Mouse (Mus musculus) MN1 (cell line): ENCODE results near the gene Pten.
"Not testable (repeated sequence)": the region's sequence is repeated elsewhere in the genome, so short reads cannot be mapped to it uniquely, and the experiment has no call there.

Experiments
- DNase-seq: peaks from one replicate; pipeline ENCODE4 v3.0.0-alpha.2; 2016; ENCODE audit warnings: low spot score

The Pten gene

DNA sequence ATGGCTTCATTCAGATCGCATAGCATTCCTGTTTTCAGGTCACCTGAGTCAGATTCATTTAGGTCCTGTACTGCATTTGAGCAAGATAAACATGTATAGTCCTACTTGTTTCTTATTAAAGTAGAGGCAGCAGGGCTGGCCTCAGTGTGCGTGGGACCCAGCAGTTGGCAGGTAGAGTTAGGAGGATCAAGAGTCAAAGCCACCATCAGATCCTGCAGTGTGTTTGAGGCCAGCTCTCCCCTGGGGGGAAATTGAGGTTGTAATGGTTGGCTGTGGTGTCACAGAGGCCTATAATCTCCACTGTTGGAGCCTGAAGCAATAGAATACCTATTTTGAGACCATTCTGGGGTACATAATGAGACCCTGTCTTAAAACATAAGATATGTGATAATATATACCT, 50.3 kb downstream of the Pten start:
- no peak for DNase-seq

DNA sequence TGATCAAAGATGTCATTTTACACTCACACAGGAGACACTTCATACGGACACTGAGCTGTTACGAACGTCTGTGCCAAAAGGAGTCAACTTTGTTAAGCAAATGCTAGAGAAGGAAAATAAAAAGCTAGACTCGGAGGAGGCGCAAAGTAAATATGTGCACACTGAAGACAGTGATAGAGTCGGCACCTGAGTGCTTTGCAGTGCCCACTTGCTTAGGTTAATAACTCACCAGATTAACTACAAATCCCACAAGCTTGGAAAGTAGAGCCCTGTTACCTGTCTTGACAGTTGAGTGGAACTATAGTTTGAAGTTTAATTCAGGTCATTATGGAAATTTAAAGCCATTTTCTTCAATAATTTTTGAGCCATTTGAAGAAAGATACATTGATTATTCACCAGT, 51.4 kb downstream of the Pten start:
- DNase-seq, result no peak

DNA sequence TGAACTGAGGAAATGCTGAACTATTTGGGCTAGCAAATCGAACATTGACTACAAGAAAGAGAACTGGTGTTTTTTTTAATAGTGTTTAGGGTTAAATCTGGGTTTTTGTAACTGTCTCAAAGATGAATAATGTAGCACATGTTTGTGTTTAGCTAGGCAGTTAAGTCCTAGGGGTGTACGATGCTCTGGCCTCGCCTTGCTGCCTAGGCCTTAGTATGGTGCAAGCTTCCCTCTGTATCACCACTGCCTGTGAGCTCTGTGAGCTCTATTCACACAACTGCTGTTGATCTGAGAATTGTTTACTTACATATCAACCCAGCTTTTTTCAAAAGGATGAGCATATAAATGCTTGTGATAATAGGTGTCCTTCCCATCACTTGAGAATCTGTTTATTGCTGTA, 51.8 kb downstream of the Pten start:
- DNase-seq, result no peak

DNA sequence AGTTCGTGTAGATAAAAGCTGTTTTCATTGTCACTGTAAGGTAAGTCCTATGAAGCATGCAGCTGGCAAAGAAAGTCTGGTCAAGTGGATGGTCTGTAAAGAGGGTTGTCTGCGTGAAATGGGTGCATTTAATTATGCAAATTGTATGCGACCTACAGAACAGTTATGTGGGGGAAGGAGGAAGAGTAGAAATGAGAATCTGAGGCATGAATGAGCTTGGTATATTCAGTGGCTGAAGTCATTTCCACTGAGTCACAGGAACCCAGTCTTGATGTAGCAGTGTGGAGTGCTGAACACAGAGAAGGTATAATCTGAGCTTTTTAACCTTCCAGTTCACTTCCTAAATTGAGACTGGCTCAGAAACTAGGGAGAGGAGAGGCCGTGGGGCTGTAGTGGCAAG, 61.5 kb downstream of the Pten start:
- DNase-seq, result no peak

DNA sequence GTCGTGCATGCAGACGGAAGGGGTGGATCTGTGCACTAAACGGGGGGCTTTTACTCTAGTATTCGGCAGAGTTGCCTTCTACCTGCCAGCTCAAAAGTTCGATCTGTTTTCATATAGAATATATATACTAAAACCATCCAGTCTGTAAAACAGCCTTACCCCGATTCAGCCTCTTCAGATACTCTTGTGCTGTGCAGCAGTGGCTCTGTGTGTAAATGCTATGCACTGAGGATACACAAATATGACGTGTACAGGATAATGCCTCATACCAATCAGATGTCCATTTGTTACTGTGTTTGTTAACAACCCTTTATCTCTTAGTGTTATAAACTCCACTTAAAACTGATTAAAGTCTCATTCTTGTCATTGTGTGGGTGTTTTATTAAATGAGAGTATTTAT, 65.7 kb downstream of the Pten start:
- DNase-seq, result not testable (repeated sequence)

DNA sequence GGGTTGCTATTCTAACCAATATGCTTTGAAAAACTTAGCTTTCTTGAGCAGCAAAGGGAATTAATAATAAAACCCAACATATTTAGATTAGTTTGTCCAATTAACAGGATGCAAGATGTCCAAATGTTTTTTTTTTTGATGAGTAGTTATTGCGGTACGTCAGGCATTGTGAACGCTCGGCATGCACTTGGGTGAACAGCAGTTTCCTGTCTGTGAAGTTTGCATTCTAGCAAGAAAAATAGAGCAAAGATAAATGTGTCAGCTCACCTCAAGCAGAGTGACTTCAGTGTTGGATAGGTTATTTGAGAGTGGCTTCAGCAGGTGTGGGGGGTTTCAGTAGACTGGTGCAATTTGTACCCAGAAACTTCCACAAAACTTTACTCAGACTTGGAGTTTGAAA, 69.3 kb downstream of the Pten start:
- DNase-seq, result no peak

DNA sequence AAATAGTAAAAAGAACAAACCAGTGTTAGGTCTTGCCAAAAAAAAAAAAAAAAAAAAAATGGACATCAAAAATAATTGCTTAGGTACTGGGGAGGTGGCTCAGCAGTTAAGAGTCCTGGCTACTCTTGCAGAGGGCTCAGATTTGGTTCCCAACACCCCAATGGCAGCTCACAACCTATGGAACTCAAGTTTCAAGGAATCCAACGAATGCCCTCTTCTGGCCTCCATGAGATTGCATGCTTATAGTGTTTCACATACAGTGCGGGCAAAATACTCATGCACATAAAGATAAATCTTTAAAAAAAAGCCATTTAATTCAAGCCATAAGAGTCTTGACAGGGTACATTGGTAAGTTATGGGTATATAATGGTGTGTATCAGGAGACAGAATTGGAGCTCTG, 72.6 kb downstream of the Pten start:
- no peak for DNase-seq

DNA sequence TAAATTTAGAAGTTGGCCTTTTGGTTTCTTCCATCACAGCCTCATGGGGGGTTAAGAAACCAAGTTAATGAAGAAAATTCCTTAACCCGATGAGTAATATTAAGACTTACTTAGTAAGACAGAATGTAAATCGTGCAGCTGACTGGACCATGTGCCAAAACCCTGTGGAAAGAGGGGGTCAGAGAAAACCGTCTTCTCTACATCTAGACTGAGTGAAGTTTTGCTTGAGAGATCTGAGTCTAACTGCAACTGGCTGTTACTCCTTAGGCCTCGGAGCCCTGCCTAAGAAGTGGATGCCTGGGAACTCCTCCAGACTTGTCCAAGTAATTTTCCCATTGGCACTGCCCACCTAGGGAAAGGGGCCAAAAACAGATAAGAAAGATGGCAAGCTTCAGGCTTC, 74.0 kb downstream of the Pten start:
- DNase-seq, result no peak

DNA sequence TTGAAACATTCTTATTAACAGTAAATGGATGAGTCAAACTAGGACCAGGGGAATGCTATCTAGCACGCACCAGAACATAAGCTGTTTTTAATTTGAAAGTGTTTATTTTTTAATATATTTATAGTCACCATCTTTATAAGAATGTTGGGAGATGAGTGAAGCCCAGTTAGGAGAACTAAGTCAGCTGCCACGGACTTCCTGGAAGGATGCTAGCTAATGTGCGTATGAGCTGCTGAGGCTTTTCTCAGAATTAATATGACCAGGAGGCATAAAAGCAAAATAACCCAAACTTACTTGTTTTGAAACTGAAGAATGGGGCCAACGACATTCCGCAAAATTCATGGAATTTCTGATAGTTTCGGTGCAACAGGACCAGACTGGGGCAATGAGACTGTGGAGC, 83.2 kb downstream of the Pten start:
- no peak for DNase-seq

DNA sequence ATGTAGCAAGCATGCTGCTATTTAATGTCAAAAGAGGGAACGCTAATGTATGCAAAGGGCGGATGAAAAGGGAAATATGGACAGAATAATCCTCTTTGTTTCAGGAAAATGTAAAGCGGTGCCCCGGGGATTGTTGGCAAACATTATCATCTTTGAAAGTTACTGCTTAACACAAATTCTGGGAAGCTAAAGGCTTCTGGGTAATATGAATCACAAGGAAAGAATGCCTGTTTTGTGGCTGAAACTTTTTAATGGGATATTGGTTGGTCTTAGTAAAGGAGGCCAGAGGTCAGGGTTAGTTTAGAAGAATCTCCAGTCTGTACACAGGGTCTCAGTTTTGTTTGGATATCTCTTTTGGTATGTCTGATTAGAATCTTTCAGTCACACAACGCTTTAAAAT, 87.2 kb downstream of the Pten start:
- no peak for DNase-seq

DNA sequence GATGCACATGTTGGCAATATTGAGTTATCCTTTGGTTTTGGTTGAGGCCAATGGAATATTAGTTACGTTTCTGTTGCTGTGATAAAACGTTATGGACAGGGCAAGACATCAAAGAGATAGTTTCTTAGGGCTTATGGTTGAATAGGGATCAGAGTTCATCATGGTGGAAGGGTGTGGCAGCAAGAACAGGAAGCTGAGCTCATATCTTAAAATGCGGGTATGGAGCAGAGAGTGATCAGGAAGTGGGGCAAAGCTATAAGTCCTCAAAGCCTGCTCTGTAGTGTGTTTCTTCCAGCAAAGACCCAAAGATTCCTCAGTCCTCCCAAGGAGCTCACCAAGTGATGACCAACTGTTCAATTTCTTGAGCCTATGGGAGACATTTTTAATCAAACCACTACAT, 90.7 kb downstream of the Pten start:
- no peak for DNase-seq

DNA sequence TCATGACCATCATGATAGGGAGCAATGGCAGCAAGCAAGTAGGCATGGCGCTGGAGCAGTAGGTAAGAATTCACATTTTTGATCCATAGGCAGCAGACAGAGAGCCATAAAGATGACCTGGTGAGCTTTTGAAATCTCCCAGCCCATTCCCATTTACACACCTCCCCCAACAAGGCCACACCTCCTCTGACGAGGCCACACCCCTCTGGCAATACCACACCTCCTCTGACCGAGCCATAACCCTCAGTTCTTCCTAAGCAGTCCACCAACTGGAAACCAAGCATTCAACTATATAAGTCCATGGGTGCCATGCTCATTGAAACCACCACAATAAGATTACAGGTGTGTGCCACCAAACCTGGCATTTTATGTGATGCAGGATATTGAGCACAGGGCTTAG, 95.0 kb downstream of the Pten start:
- no peak for DNase-seq

DNA sequence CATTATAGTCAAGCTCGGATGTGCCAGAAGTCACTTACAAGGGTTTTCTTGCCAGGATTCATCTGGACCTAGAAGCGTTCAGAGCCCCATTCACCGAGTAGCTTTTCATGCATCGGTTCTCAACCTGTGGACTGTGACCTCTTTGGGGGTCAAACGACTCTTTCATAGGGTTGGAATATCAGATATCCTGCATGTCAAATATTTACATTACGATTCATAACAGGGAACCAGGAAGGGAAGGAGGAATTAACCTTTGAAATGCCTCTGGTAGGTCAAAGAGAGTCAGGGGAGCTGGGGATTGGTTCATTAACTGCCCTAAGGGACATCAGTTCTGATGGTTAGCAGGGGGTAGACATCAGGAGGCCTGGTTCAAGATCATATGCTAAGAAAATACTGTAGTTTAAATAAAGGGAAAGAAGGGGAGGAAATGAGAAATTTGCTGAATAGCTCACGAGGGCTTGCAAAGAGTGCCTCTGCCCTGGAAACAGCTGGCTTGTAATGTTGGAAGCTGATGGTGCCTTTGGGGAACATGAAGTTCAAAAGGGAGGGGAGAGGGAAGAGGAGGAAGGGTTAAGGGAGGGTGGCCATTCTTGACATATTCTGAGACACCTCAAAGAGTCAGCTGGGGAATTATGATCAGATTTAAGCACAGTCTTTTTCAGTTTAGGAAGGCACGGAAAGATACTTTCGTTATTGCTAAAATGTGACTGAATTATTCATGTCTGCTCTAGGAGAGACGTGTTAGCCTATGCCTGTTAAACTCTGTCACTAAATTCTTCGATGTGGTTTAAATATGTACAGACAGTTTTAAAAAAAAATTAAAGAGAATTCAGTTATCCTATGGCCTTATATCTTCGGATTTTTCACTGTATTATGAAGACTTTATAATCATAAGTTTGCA, 104.6 kb downstream of the Pten start:
- no peak for DNase-seq

DNA sequence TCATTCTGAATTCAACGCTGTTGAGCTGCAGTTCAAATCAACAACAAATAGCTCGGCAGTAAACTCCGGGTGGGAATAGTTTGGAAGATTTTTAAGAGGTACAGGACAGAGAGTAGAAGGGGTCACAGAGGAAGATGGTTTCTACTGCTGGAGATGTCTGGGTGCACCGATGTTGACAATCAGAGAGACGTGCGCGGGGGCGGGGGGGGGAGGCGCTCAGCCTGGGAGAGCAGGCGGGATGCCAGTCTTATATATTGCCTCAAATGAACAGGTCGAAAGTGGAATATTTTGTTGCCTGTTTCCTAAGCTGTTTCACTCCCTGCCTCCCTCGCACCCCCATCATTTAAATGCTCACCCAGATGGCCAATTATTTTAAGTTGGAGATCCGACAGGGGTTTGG, 109.5 kb downstream of the Pten start:
- no peak for DNase-seq

DNA sequence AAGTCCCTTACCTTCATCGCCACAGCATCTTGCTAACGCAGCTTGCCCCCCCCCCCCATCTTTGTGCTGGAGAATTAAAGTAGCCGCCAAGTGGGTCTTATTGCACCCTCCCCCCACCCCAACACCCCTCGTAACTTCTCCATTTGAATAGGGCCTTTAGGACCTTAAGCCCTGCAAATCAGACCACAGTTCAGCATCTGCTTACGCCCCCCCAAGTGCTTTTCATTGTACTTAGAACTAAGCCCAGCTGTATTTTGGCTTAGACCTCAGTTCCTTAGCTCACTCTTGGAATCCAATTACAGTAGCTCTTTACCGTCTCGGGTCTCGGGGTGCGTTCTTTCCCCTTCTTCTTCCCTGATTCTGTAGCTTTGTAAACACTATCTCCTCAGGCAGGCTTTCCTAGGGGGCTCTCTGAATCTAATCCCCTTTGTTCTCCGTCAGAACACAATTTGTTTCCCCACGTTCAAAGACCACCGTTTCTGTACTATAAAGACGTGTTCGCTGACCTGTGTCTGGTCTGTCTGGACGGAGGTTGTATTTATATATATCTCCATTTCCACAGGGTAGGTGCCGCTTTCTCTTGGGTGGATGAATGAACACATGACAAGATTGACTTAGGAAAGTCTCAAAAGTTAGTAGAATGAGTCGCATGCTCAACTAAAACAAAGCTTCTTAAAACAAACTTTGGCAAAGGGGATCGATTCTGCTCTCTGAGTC, 110.0 kb downstream of the Pten start:
- DNase-seq, result no peak

DNA sequence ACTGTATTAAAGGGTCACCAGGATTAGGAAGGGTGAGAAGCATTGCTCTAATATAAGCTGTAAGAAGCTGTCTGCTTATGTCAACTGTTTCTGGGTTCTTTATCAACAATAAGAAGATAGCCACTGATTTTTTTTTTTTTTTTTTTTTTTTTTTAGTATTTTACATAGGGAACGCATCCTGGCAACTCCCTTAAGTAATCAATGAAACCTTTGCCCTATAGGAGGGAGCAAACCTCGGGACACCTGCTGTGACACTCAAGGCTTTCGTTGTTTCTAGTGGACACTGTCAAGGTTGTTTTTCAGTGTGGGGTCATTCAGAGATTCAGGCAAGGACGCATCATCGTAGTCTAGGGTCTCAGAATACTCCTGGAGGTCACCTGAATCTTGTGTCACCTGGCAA, 111.3 kb downstream of the Pten start:
- DNase-seq, result no peak

DNA sequence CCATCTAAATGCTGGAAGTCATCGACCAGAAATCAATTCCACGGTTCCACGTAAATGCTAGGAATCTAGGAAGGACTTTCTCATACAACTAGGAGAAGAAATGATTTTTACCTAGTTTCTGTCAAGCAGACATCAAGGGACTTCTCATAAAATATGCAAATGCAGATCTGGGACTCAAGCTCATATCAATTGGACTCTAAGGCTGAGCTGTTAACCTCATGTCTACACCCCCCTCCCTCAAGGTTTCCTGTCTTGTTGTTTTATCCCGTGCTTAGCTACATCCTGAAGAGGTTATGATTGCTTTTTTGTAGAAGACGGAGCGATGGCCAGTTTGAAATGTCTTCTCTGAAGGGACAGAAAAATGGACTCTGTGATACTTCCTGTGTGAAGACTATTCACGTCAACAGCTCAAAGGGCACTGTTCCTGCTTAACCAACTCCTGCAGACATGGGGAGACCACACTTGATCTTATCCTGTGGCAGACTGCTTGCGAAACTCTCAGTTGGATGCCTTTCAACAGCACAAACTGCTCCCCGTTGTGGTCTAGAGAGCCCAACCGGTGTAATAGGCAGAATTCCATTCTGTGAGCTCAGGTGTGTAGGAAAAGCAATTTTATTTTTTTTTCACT, 111.9 kb downstream of the Pten start:
- DNase-seq, result no peak

DNA sequence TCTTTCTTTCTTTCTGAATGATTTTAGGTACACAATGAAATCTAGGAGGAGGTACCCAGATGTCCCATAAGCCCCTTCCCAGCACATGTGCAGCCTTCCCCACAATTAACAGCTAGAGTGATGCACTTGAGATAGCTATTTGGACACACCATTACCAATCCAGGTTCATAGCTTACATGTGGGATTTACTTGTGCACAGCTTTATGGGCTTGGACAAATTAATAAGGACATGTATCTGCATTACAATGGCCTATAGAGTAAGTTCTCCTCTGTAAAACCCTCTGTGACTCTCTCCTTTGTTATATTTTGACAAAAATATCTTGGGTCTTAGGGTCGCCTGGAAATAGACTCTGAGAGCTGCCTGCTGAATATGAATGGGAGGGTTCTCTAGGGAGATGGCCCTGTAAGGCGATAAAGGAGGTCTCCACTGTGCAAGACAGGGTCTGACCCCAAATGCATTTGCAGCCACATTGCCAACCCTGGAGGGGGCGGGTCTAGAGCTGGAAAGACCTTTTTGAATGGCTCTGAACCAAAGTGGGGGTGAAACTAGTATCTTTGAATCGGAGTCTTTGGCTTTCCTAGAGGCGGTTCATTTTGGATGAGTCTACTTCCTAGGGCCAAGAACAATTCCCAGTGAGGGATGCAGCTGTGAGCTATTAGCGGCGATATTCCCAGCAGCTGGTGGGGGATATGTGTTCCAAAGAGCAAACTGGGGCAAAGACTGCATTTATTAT, 116.8 kb downstream of the Pten start:
- no peak for DNase-seq
